ENCODE assay signal across 20 mouse cellular contexts in the genomic region with DNA sequence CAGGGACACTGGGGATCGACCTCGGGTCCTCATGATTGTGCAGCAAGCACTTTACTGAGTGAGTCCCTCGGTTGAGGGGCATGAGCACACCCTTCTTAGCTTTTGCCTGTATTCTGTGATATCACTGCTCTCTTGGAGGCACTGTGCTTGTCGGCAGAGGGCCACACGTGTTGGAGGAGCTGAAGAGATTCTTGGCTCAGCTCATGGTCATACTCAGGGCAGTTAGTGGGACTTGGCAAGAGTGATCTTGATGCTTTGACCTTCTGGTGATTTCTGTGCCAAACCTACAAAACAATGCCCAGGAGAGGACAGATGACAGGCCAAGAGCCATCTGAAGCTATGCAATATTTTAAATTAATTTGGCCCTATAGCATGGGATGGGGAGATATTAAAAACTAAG.
DNase-seq lines count a peak whose midpoint lies in the region; ATAC-seq and TF ChIP-seq lines count a peak whose summit lies in the region.
"Had no signal": no experiment of that assay in that cellular context is flagged by ENCODE, and none has a peak within 500 bp of the region (broad histone marks: within the 10 kb centered on the region; RNA-seq: fewer than 3 reads in every experiment).

No protein-coding gene starts in this region.

- no peak overlapping the region for H3K9ac ChIP-seq in midbrain, postnatal 0 days (replicated peaks; ENCODE audit: low read length, poor library complexity, severe bottlenecking)
- H3K9ac ChIP-seq in midbrain, embryonic 13.5 days (replicated peaks) = no peak overlapping the region
- no peak overlapping the region for H3K9ac ChIP-seq in forebrain, embryonic 14.5 days (ENCODE audit: low read length)
- H3K9ac ChIP-seq: forebrain, embryonic 13.5 days; heart, embryonic 15.5 days; hindbrain, embryonic 14.5 days; intestine, embryonic 15.5 days; limb, embryonic 13.5 days; liver, embryonic 15.5 days; neural tube, embryonic 15.5 days had no signal

- no peak for TF ChIP-seq CTCF in midbrain, postnatal 0 days (IDR thresholded peaks at IDR 0.05)

- H3K4me2 ChIP-seq in midbrain, postnatal 0 days (ENCODE audit: low read depth, low read length, poor library complexity, severe bottlenecking) = no peak overlapping the region
- no peak overlapping the region for H3K4me2 ChIP-seq in midbrain, embryonic 13.5 days (replicated peaks)
- H3K4me2 ChIP-seq in forebrain, embryonic 14.5 days (ENCODE audit: low read length) = no peak overlapping the region
- H3K4me2 ChIP-seq: forebrain, embryonic 13.5 days; heart, embryonic 15.5 days; hindbrain, embryonic 14.5 days; intestine, embryonic 15.5 days; limb, embryonic 13.5 days; liver, embryonic 15.5 days; neural tube, embryonic 15.5 days had no signal

- DNase-seq in heart, adult 18-20 months = peak; percentile 63 to 73
- no peak for DNase-seq in heart, embryonic 10.5 days (ENCODE audit: low spot score)
- DNase-seq in midbrain, postnatal 0 days (ENCODE audit: low spot score) = peak; percentile 36
- peak; percentile 44 for DNase-seq in adrenal gland, postnatal 25 days
- peak; percentile 39 for DNase-seq in skeletal muscle tissue, adult 2 months (ENCODE audit: low read depth, low spot score)
- no peak for DNase-seq in forebrain, embryonic 14.5 days (ENCODE audit: low spot score)
- no peak for DNase-seq in lung, postnatal 10 days
- DNase-seq: B cell, adult 2 months; cerebellum, adult 8-10 months; gastrocnemius, postnatal 36 days; midbrain, embryonic 14.5 days had no signal

- no peaks in the 10 kb centered on the region for H3K36me3 ChIP-seq in heart, embryonic 10.5 days
- no peaks in the 10 kb centered on the region for H3K36me3 ChIP-seq in midbrain, postnatal 0 days (ENCODE audit: insufficient read depth, low read length)
- H3K36me3 ChIP-seq in midbrain, embryonic 13.5 days = no peaks in the 10 kb centered on the region
- no peaks in the 10 kb centered on the region for H3K36me3 ChIP-seq in forebrain, embryonic 14.5 days (ENCODE audit: control insufficient read depth, insufficient read depth, low read length)
- H3K36me3 ChIP-seq: heart, embryonic 15.5 days; intestine, embryonic 15.5 days; limb, embryonic 13.5 days; liver, embryonic 15.5 days; neural tube, embryonic 15.5 days had no signal

- no peak overlapping the region for H3K27ac ChIP-seq in heart, embryonic 10.5 days
- no peak overlapping the region for H3K27ac ChIP-seq in midbrain, postnatal 0 days (ENCODE audit: low read depth, low read length)
- H3K27ac ChIP-seq in midbrain, embryonic 13.5 days = no peak overlapping the region
- H3K27ac ChIP-seq in forebrain, embryonic 14.5 days (ENCODE audit: low read depth, low read length) = no peak overlapping the region
- H3K27ac ChIP-seq: forebrain, embryonic 13.5 days; heart, embryonic 15.5 days; hindbrain, embryonic 14.5 days; intestine, embryonic 15.5 days; limb, embryonic 13.5 days; liver, embryonic 15.5 days; neural tube, embryonic 15.5 days; stomach, postnatal 0 days had no signal

- WGBS in heart, embryonic 10.5 days = 62% methylated on average over 5 of the region's 5 CpGs
- WGBS in midbrain, postnatal 0 days = 94% methylated on average over 5 of the region's 5 CpGs
- WGBS in midbrain, embryonic 13.5 days = 93% methylated on average over 5 of the region's 5 CpGs
- WGBS in forebrain, embryonic 14.5 days = 90% methylated on average over 5 of the region's 5 CpGs

- no peaks in the 10 kb centered on the region for H3K9me3 ChIP-seq in heart, embryonic 10.5 days
- no peaks in the 10 kb centered on the region for H3K9me3 ChIP-seq in midbrain, postnatal 0 days (ENCODE audit: low read length)
- no peaks in the 10 kb centered on the region for H3K9me3 ChIP-seq in midbrain, embryonic 13.5 days
- no peaks in the 10 kb centered on the region for H3K9me3 ChIP-seq in forebrain, embryonic 14.5 days (replicated peaks; ENCODE audit: control insufficient read depth, low read length)
- H3K9me3 ChIP-seq: forebrain, embryonic 13.5 days; heart, embryonic 15.5 days; intestine, embryonic 15.5 days; limb, embryonic 13.5 days; liver, embryonic 15.5 days; neural tube, embryonic 15.5 days had no signal

- peaks cover 42% of the 10 kb centered on the region for H3K4me1 ChIP-seq in heart, embryonic 10.5 days
- 0 out of 2 replicates have a peak, but pooled peaks cover 2% of the 10 kb centered on the region for H3K4me1 ChIP-seq in midbrain, postnatal 0 days (ENCODE audit: insufficient read depth, low read length)
- H3K4me1 ChIP-seq in midbrain, embryonic 13.5 days (replicated peaks) = peaks cover 13% of the 10 kb centered on the region
- H3K4me1 ChIP-seq in forebrain, embryonic 14.5 days (ENCODE audit: control insufficient read depth, insufficient read depth, low read length) = no peaks in the 10 kb centered on the region
- H3K4me1 ChIP-seq: forebrain, embryonic 13.5 days; liver, embryonic 15.5 days had no signal

- no peak for ATAC-seq in midbrain, postnatal 0 days (ENCODE audit: low FRiP score)
- ATAC-seq in midbrain, embryonic 13.5 days = no peak
- no peak for ATAC-seq in forebrain, embryonic 14.5 days
- ATAC-seq: forebrain, embryonic 13.5 days; intestine, embryonic 15.5 days had no signal

- no peak overlapping the region for H3K4me3 ChIP-seq in heart, embryonic 10.5 days
- H3K4me3 ChIP-seq in midbrain, postnatal 0 days (ENCODE audit: low read depth, low read length) = no peak overlapping the region
- H3K4me3 ChIP-seq in midbrain, embryonic 13.5 days (replicated peaks) = no peak overlapping the region
- H3K4me3 ChIP-seq in forebrain, embryonic 14.5 days (ENCODE audit: low read depth, low read length) = no peak overlapping the region
- H3K4me3 ChIP-seq: forebrain, embryonic 13.5 days; heart, embryonic 15.5 days; intestine, embryonic 15.5 days; limb, embryonic 13.5 days; liver, embryonic 15.5 days; neural tube, embryonic 15.5 days had no signal

- peaks cover 18% of the 10 kb centered on the region for H3K27me3 ChIP-seq in heart, embryonic 10.5 days (ENCODE audit: insufficient read depth, poor library complexity, severe bottlenecking)
- 0 out of 2 replicates have a peak, but pooled peaks cover 3% of the 10 kb centered on the region for H3K27me3 ChIP-seq in midbrain, postnatal 0 days (ENCODE audit: insufficient read depth, low read length)
- 0 out of 2 replicates have a peak, but pooled peaks cover 3% of the 10 kb centered on the region for H3K27me3 ChIP-seq in midbrain, embryonic 13.5 days
- no peaks in the 10 kb centered on the region for H3K27me3 ChIP-seq in forebrain, embryonic 14.5 days (replicated peaks; ENCODE audit: control insufficient read depth, insufficient read depth, low read length)
- H3K27me3 ChIP-seq: intestine, embryonic 15.5 days; liver, embryonic 15.5 days; neural tube, embryonic 15.5 days had no signal

Comparison
In these comparisons a context has a peak if more than half of its experiments do, and no peak if none do; other contexts are left out.
1. DNase-seq: peak in heart, adult 18-20 months (2 of 2), midbrain, postnatal 0 days (single experiment), adrenal gland, postnatal 25 days (single experiment) and skeletal muscle tissue, adult 2 months (single experiment); none in heart, embryonic 10.5 days (single experiment), forebrain, embryonic 14.5 days (single experiment) and lung, postnatal 10 days (single experiment).